Mouse (Mus musculus) small intestine, adult 2 months (tissue): Measurements from ENCODE around the gene Tmem190. TPM values are rescaled to one million over a fixed set of nuclear protein-coding genes. Genes with fewer than 3 reads are reported as not detected.
"Not testable (repeated sequence)": the region's sequence is repeated elsewhere in the genome, so short reads cannot be mapped to it uniquely, and the experiment has no call there.

Experiments used
- H3K27ac ChIP-seq: fragments of 200-500 bp; 2 replicates; pipeline ENCODE4 v1.5.1; 2012; ENCODE audit warnings: low read depth, low read length, control low read depth, inconsistent platforms; ENCODE audit not compliant: insufficient read depth
- H3K27me3 ChIP-seq: fragments of 200-500 bp; 2 replicates; pipeline ENCODE4 v1.6.1; 2012; ENCODE audit warnings: mild to moderate bottlenecking, moderate library complexity, low read length, inconsistent platforms; ENCODE audit not compliant: control insufficient read depth, insufficient read depth
- H3K36me3 ChIP-seq: fragments of 200-500 bp; 2 replicates; pipeline ENCODE4 v1.6.1; 2012; ENCODE audit warnings: mild to moderate bottlenecking, low read length, control low read depth, inconsistent platforms; ENCODE audit not compliant: control insufficient read depth, insufficient read depth
- H3K4me1 ChIP-seq: fragments of 200-500 bp; 2 replicates; pipeline ENCODE4 v1.6.1; 2012; ENCODE audit warnings: low read length, inconsistent platforms, mixed read lengths; ENCODE audit not compliant: control insufficient read depth, insufficient read depth, insufficient read length
- H3K4me3 ChIP-seq: fragments of 200-500 bp; 2 replicates; pipeline ENCODE4 v1.5.1; 2012; ENCODE audit warnings: low read depth, mild to moderate bottlenecking, control low read depth, inconsistent platforms, low read length, moderate library complexity
- CTCF ChIP-seq: fragments of 200-500 bp; IDR thresholded peaks from 2 replicates; pipeline ENCODE4 v1.5.1; 2012; ENCODE audit warnings: low read depth, mild to moderate bottlenecking, control low read depth, inconsistent platforms, low read length, moderate library complexity, mixed read lengths; ENCODE audit not compliant: insufficient replicate concordance, insufficient read length; ENCODE audit errors: extremely low read depth
- POLR2A ChIP-seq: fragments of 200-500 bp; IDR thresholded peaks from 2 replicates; pipeline ENCODE4 v1.6.1; 2012; ENCODE audit warnings: low read depth, mild to moderate bottlenecking, control low read depth, inconsistent platforms, low read length, moderate library complexity
- WGBS: fragments of 180-500 bp; shearing (Covaris S2); methylation state at CpG from one replicate; pipeline ENCODE4 v1.1.7; 2018; 5-methylcytosine and 5-hydroxymethylcytosine counted together
- polyA plus RNA-seq: library from polyadenylated mRNA; depleted of rRNA; stranded (reverse); fragments of >200 nt; gene quantifications from 2 replicates; pipeline ENCODE4 v1.2.3, GENCODE M21; 2012

The Tmem190 gene
- polyA plus RNA-seq, 1 experiment, result not detected

GRCm38 (mm10) chr7:4795767-4796433 lies 13.2 kb downstream of the Tmem190 start:
- Histone ChIP-seq H3K36me3 (peaks cover 20% of the 10 kb centered on the region), H3K4me1 (no peaks in the 10 kb centered on the region), H3K4me3 (no peak overlapping the region), H3K27ac (no peak overlapping the region), H3K27me3 (no peaks in the 10 kb centered on the region)
- 57% methylated on average over 7 of the region's 7 CpGs for WGBS
- TF ChIP-seq CTCF (peak; percentile 7; the same call in 1 of the 2 replicates), POLR2A (no peak)

DNA sequence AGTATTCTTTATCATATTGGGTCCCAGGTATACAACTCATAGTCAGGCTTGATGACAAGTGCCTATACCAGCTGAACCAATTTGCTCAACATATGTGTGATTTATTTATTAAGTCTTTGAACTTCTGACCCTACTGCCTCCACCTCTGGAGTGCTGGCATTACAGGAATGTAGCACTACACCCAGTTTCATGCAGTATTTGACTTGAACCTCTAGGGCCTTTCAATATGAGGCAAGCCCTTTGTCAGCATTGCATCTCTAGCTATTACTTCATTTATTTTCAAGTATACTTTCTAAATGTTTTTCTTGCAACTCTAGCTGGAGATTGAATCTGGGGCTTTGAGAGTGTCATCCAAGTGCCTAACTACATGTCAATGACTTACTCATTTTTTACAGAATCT lies 19.5 kb downstream of the Tmem190 start:
- H3K36me3 ChIP-seq, result peaks cover 9% of the 10 kb centered on the region
- no peak overlapping the region for H3K4me3 ChIP-seq
- no peak overlapping the region for H3K27ac ChIP-seq
- H3K4me1 ChIP-seq, result no peaks in the 10 kb centered on the region
- no peak for TF ChIP-seq CTCF
- no peak for TF ChIP-seq POLR2A
- no peaks in the 10 kb centered on the region for H3K27me3 ChIP-seq

- peaks cover 25% of the 10 kb centered on the region for H3K36me3 ChIP-seq
- no peak for TF ChIP-seq CTCF
- TF ChIP-seq POLR2A, result no peak
Observed at GRCm38 (mm10) chr7:4806716-4807115, 24.0 kb downstream of the Tmem190 start.

GRCm38 (mm10) chr7:4811131-4811530 lies 28.4 kb downstream of the Tmem190 start:
- Histone ChIP-seq H3K4me3 (peak overlapping the region; percentile 65), H3K36me3 (peaks cover 21% of the 10 kb centered on the region)
- H3K4me1 ChIP-seq, H3K27ac ChIP-seq, H3K27me3 ChIP-seq: not testable (repeated sequence)
- 16% methylated on average over 10 of the region's 10 CpGs for WGBS

More at GRCm38 (mm10) chr7:4806716-4807115, 24.0 kb downstream of the Tmem190 start:
- Histone ChIP-seq H3K4me1 (no peaks in the 10 kb centered on the region; the same call in 1 of the 2 replicates), H3K4me3 (no peak overlapping the region), H3K27me3 (no peaks in the 10 kb centered on the region), H3K27ac (no peak overlapping the region)
- 60% methylated on average over 7 of the region's 7 CpGs for WGBS

DNA sequence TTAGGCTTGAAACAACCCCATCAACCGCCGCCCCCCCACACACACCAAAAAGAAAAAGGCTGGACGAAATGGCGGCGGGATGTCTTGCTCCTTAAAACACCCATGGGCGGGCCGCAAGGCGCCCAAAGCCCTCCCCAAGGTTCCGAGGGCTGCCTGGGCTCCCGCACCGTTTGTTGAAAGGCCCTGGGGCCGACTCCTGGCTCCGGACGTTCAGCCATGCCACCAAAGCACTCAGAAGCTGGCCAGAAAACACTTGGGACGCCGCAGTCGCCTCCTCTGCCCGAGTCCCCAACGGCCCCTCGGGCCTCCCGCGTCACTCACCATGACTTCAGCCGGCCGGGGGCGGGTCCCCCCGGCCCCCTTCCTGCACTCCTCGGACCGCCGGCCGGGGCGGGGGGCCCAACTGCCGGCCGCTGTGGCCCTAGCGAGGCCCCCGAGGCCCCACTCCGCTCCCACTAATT lies 29.1 kb downstream of the Tmem190 start:
- Histone ChIP-seq H3K4me3 (peak overlapping the region; percentile 65), H3K36me3 (peaks cover 20% of the 10 kb centered on the region), H3K4me1 (no peaks in the 10 kb centered on the region; the same call in 1 of the 2 replicates), H3K27ac (peak overlapping the region; percentile 14; the same call in 1 of the 2 replicates), H3K27me3 (no peaks in the 10 kb centered on the region)
- WGBS, result under 1% methylated on average over 31 of the region's 36 CpGs
- TF ChIP-seq CTCF, result no peak
- no peak for TF ChIP-seq POLR2A

DNA sequence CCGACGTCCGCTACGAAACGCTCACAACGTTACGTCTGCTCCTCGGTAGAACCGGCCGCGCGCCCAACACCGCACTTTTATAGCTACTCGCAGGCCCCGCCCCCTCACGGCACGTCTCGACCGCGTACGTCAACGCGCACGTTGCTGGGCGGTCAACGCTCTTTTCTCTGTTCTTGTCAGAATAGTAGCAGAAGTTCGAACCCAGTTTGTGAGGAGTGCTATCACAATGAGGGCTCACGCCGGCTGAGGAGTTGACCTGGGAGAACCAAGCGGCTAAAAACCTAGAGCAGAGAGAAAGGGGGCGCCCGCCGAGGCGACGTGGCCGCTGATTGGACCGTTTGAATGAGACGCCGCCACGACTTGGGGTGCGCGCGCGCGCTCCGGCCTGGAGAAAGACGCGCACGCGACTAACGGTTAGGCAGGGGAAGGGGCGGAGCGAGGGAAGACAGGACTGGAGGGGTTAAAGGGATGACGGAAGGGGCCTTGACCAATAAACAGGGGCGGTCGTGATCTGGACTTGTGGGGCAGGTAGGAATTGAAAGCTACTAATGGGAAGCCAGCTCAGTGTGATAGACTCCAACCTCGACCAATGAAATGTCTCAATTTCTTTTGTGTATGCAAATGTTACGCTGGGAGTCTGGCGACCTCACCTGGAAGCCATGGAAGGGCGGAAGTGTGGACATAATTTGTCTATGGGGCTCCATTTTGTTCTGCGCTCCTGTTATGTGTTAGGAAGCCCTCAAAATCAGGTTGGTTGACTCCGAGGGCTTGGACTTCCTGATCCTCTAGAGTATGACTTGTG lies 29.8 kb downstream of the Tmem190 start, which contains the start of gene Ube2s:
Ube2s (minus strand) TSS at position 288 of the 802 bp plus-strand sequence.
- H3K36me3 ChIP-seq, result peaks cover 16% of the 10 kb centered on the region
- H3K4me3 ChIP-seq, result peak within 1 kb of the TSS; percentile 65
- H3K4me1 ChIP-seq, result no peaks in the 10 kb centered on the region; the same call in 1 of the 2 replicates
- H3K27me3 ChIP-seq, result no peaks in the 10 kb centered on the region
- peak within 1 kb of the TSS; percentile 90 for H3K27ac ChIP-seq
- WGBS, result under 1% methylated on average over 62 of the region's 62 CpGs
- TF ChIP-seq CTCF (no peak), POLR2A (peak; percentile 66; the same call in 1 of the 2 replicates)

GRCm38 (mm10) chr7:4813105-4813791 lies 30.5 kb downstream of the Tmem190 start:
- peaks cover 13% of the 10 kb centered on the region for H3K36me3 ChIP-seq
- no peaks in the 10 kb centered on the region; the same call in 1 of the 2 replicates for H3K4me1 ChIP-seq
- peak overlapping the region; percentile 90 for H3K27ac ChIP-seq
- no peaks in the 10 kb centered on the region for H3K27me3 ChIP-seq
- no peak for TF ChIP-seq CTCF
- TF ChIP-seq POLR2A, result no peak
- peak overlapping the region; percentile 61 for H3K4me3 ChIP-seq
- 10% methylated on average over 8 of the region's 8 CpGs for WGBS
